Mouse (Mus musculus): Measurements from ENCODE around the gene Hivep3.
A peak's percentile ranks its signal among the peaks of the same experiment; 100 is the strongest.

DNA sequence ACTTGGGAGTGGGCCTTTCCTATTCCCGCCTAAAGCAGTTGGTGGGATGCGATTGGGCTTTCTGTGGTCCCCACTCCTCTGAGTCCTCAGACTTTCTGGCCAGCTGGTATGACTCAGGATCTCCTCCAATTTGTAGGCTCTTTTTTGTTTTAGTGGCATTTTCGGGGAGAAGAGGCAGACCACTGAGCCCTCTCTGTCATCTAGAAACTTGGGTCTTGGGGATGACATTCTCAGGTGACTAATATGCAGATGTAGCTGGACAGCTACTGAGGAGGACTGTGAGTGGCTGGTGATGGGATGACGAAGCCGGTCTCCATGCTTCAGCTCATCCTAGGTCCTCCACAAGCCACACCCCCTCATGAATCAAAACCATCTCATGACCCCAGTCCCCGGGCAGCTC, 328.6 kb downstream of the Hivep3 start:
- no peak for TF ChIP-seq CTCF (conservative IDR thresholded peaks at IDR 0.05 in 1 of 2, IDR thresholded peaks at IDR 0.05 in 1 of 2; ENCODE audit: low read depth in 2 of 2, low read length in 2 of 2)
- TF ChIP-seq CHD1 (IDR thresholded peaks at IDR 0.05; ENCODE audit: low read depth, low read length) = no peak
- TF ChIP-seq SIN3A (IDR thresholded peaks at IDR 0.05; ENCODE audit: low read length) = 0 out of 2 replicates have a peak, but pooled peaks have one; percentile 38
- TF ChIP-seq HCFC1 (IDR thresholded peaks at IDR 0.05; ENCODE audit: low read depth, low read length) = no peak
- TF ChIP-seq RCOR1 (conservative IDR thresholded peaks at IDR 0.05; ENCODE audit: low read depth, low read length) = no peak
- TF ChIP-seq MAFK (IDR thresholded peaks at IDR 0.05; ENCODE audit: insufficient replicate concordance, low read length) = no peak
- no peak for TF ChIP-seq MEF2A (IDR thresholded peaks at IDR 0.05; ENCODE audit: borderline replicate concordance, low read depth, low read length)
- TF ChIP-seq GABPA (IDR thresholded peaks at IDR 0.05; ENCODE audit: insufficient replicate concordance, low read depth, low read length) = no peak
- TF ChIP-seq TBP (conservative IDR thresholded peaks at IDR 0.05; ENCODE audit: low read depth, low read length) = no peak
